Mouse (Mus musculus): ENCODE measurements around the gene Tsc22d1. TPM values are rescaled to one million over a fixed set of nuclear protein-coding genes. Genes with fewer than 3 reads are reported as not detected.

The Tsc22d1 gene
- total and polyA plus RNA-seq, 3 experiments, result 0.25 to 1.3 (median 0.69) TPM

- no peak overlapping the region for H3K4me3 ChIP-seq (replicated peaks in 1 of 3; ENCODE audit: low read depth in 2 of 3, low read length in 2 of 3, poor library complexity in 1 of 3)
- dilution Hi-C loops (cut with MboI; ENCODE audit: extremely low pct_ligation_motif_present, extremely low pct_unique_long_range_greater_than_20kb, low sequenced_read_pairs) (no loop called here), in situ Hi-C loops (cut with MboI; ENCODE audit: low pct_ligation_motif_present, low pct_unique_long_range_greater_than_20kb, low sequenced_read_pairs) (no loop called here)
- H3K4me2 ChIP-seq (ENCODE audit: insufficient read depth, low read depth, poor library complexity, severe bottlenecking), result no peak overlapping the region
- H3K27ac ChIP-seq (ENCODE audit: insufficient read depth, low read depth), result no peak overlapping the region
- no peaks in the 10 kb centered on the region for H3K27me3 ChIP-seq (replicated peaks)
- H3K9ac ChIP-seq (ENCODE audit: insufficient read depth, low read depth), result no peak overlapping the region
- DNase-seq (ENCODE audit: extremely low read depth), result no peak
- TF ChIP-seq TCF12 (IDR thresholded peaks at IDR 0.05; ENCODE audit: low read depth, low read length) (no peak), POLR2AphosphoS2 (IDR thresholded peaks at IDR 0.05; ENCODE audit: low read depth, low read length) (no peak), NELFE (IDR thresholded peaks at IDR 0.05; ENCODE audit: low read depth, low read length) (no peak), SIN3A (IDR thresholded peaks at IDR 0.05; ENCODE audit: low read length) (no peak), ZNF384 (IDR thresholded peaks at IDR 0.05; ENCODE audit: low read depth, low read length) (no peak), MAX (IDR thresholded peaks at IDR 0.05; ENCODE audit: low read length) (no peak), ZKSCAN1 (IDR thresholded peaks at IDR 0.05; ENCODE audit: borderline replicate concordance, low read depth, low read length) (no peak), KAT2A (IDR thresholded peaks at IDR 0.05; ENCODE audit: insufficient replicate concordance, low read length) (no peak)
- H3K9me3 ChIP-seq (replicated peaks; ENCODE audit: low read length), result no peaks in the 10 kb centered on the region
- H3K4me1 ChIP-seq (ENCODE audit: control insufficient read depth in 1 of 2, insufficient read depth in 2 of 2), result peaks cover 0 to 3% of the 10 kb centered on the region in 2 experiments; a peak in 1 of 4 replicates
- H3K36me3 ChIP-seq (replicated peaks in 1 of 2; ENCODE audit: control insufficient read depth in 1 of 2, insufficient read depth in 1 of 2, low read length in 1 of 2), result no peaks in the 10 kb centered on the region
- H3K79me2 ChIP-seq (replicated peaks; ENCODE audit: control insufficient read depth, extremely low read depth, insufficient read depth, poor library complexity, severe bottlenecking), result no peaks in the 10 kb centered on the region
These were observed 120.3 kb downstream of the Tsc22d1 start for GRCm38 (mm10) chr14:76535096-76535495.

GRCm38 (mm10) chr14:76536921-76537320 lies 122.2 kb downstream of the Tsc22d1 start:
- H3K27me3 ChIP-seq (replicated peaks), result no peaks in the 10 kb centered on the region
- H3K9ac ChIP-seq (ENCODE audit: insufficient read depth, low read depth), result no peak overlapping the region
- dilution Hi-C loops (cut with MboI; ENCODE audit: extremely low pct_ligation_motif_present, extremely low pct_unique_long_range_greater_than_20kb, low sequenced_read_pairs) (no loop called here), in situ Hi-C loops (cut with MboI; ENCODE audit: low pct_ligation_motif_present, low pct_unique_long_range_greater_than_20kb, low sequenced_read_pairs) (no loop called here)
- DNase-seq (ENCODE audit: extremely low read depth), result no peak
- no peaks in the 10 kb centered on the region for H3K79me2 ChIP-seq (replicated peaks; ENCODE audit: control insufficient read depth, extremely low read depth, insufficient read depth, poor library complexity, severe bottlenecking)
- TF ChIP-seq GABPA (IDR thresholded peaks at IDR 0.05; ENCODE audit: insufficient replicate concordance, low read depth, low read length) (no peak), NELFE (IDR thresholded peaks at IDR 0.05; ENCODE audit: low read depth, low read length) (no peak), MAZ (IDR thresholded peaks at IDR 0.05; ENCODE audit: low read depth, low read length) (no peak), ZC3H11A (IDR thresholded peaks at IDR 0.05; ENCODE audit: low read depth, low read length) (no peak), TCF12 (IDR thresholded peaks at IDR 0.05; ENCODE audit: low read depth, low read length) (no peak), CTCF (conservative IDR thresholded peaks at IDR 0.05 in 1 of 2, IDR thresholded peaks at IDR 0.05 in 1 of 2; ENCODE audit: low read depth in 2 of 2, low read length in 2 of 2) (no peak), IRF4 (IDR thresholded peaks at IDR 0.05; ENCODE audit: low read depth, low read length) (no peak), HCFC1 (IDR thresholded peaks at IDR 0.05; ENCODE audit: low read depth, low read length) (no peak), E2F4 (IDR thresholded peaks at IDR 0.05; ENCODE audit: insufficient replicate concordance, low read depth, low read length) (no peak), ETS1 (conservative IDR thresholded peaks at IDR 0.05; ENCODE audit: low read depth, low read length) (no peak), JUND (conservative IDR thresholded peaks at IDR 0.05; ENCODE audit: low read depth, low read length) (no peak), POLR2AphosphoS2 (IDR thresholded peaks at IDR 0.05; ENCODE audit: low read depth, low read length) (no peak), ZMIZ1 (IDR thresholded peaks at IDR 0.05; ENCODE audit: low read depth, low read length) (no peak), ZNF384 (IDR thresholded peaks at IDR 0.05; ENCODE audit: low read depth, low read length) (no peak), ZKSCAN1 (IDR thresholded peaks at IDR 0.05; ENCODE audit: borderline replicate concordance, low read depth, low read length) (no peak), MYC (IDR thresholded peaks at IDR 0.05; ENCODE audit: low read depth, low read length) (no peak)
- H3K36me3 ChIP-seq (replicated peaks in 1 of 2; ENCODE audit: control insufficient read depth in 1 of 2, insufficient read depth in 1 of 2, low read length in 1 of 2), result no peaks in the 10 kb centered on the region
- no peak overlapping the region for H3K4me3 ChIP-seq (replicated peaks in 1 of 3; ENCODE audit: low read depth in 2 of 3, low read length in 2 of 3, poor library complexity in 1 of 3)
- no peak overlapping the region for H3K4me2 ChIP-seq (ENCODE audit: insufficient read depth, low read depth, poor library complexity, severe bottlenecking)
- no peaks in the 10 kb centered on the region for H3K9me3 ChIP-seq (replicated peaks; ENCODE audit: low read length)
- H3K4me1 ChIP-seq (ENCODE audit: control insufficient read depth in 1 of 2, insufficient read depth in 2 of 2), result peaks cover 0 to 3% of the 10 kb centered on the region in 2 experiments; a peak in 1 of 4 replicates
- no peak overlapping the region for H3K27ac ChIP-seq (ENCODE audit: insufficient read depth, low read depth)
